Mouse (Mus musculus) c-Kit-positive CD71-negative TER-119-negative erythroid progenitor cells, embryonic 14.5 days (primary cell): ENCODE results near the gene Theg.

Source experiments
- DNase-seq: peaks from one replicate; pipeline ENCODE4 v3.0.0-alpha.2; 2013; ENCODE audit warnings: low read depth

The Theg gene

GRCm38 (mm10) chr10:79587061-79587751 lies at the start of gene Theg:
Theg (minus strand) TSS chr10:79587331.
- DNase-seq, result no peak

GRCm38 (mm10) chr10:79636287-79636686 lies 49.2 kb upstream of the Theg start:
- no peak for DNase-seq

- DNase-seq, result no peak
Measured at GRCm38 (mm10) chr10:79633006-79633777, 46.1 kb upstream of the Theg start.

- no peak for DNase-seq
Measured at GRCm38 (mm10) chr10:79631432-79631831, 44.3 kb upstream of the Theg start.

GRCm38 (mm10) chr10:79628377-79628776 lies 41.2 kb upstream of the Theg start:
- no peak for DNase-seq

- DNase-seq, result no peak
Measured at GRCm38 (mm10) chr10:79626156-79626555, 39.0 kb upstream of the Theg start.

- no peak for DNase-seq
Measured at GRCm38 (mm10) chr10:79625398-79625797, 38.3 kb upstream of the Theg start.

- no peak for DNase-seq
Measured at GRCm38 (mm10) chr10:79623950-79624349, 36.8 kb upstream of the Theg start.

- DNase-seq, result no peak
Measured at GRCm38 (mm10) chr10:79616376-79616775, 29.2 kb upstream of the Theg start.

- no peak for DNase-seq
Measured at GRCm38 (mm10) chr10:79615860-79616259, 28.7 kb upstream of the Theg start.

- no peak for DNase-seq
Measured at GRCm38 (mm10) chr10:79614305-79614643, 27.1 kb upstream of the Theg start.

GRCm38 (mm10) chr10:79613578-79614304 lies 26.6 kb upstream of the Theg start, which contains the start of gene C2cd4c:
C2cd4c (minus strand) TSS chr10:79614025.
- DNase-seq, result peak; percentile 49

- DNase-seq, result no peak
Measured at GRCm38 (mm10) chr10:79612192-79613135, 25.3 kb upstream of the Theg start.

GRCm38 (mm10) chr10:79611296-79611695 lies 24.2 kb upstream of the Theg start:
- DNase-seq, result no peak

- no peak for DNase-seq
Measured at GRCm38 (mm10) chr10:79609276-79609675, 22.1 kb upstream of the Theg start.

- no peak for DNase-seq
Measured at GRCm38 (mm10) chr10:79607892-79608291, 20.8 kb upstream of the Theg start.

GRCm38 (mm10) chr10:79606537-79606936 lies 19.4 kb upstream of the Theg start:
- DNase-seq, result no peak

- no peak for DNase-seq
Measured at GRCm38 (mm10) chr10:79597936-79598230, 10.8 kb upstream of the Theg start.

- DNase-seq, result no peak
Measured at GRCm38 (mm10) chr10:79597051-79597935, 10.2 kb upstream of the Theg start.

GRCm38 (mm10) chr10:79595590-79595929 lies 8.4 kb upstream of the Theg start:
- no peak for DNase-seq
